In genomic region chr19:25038293-25038692, GRCm38 (mm10) we compare ENCODE assay signal across 26 mouse cellular contexts. TPM values are rescaled to one million over a fixed set of nuclear protein-coding genes. Genes with fewer than 3 reads are reported as not detected.
DNase-seq lines count a peak whose midpoint lies in the region; ATAC-seq and TF ChIP-seq lines count a peak whose summit lies in the region.
"Had no signal": no experiment of that assay in that cellular context is flagged by ENCODE, and none has a peak within 500 bp of the region (broad histone marks: within the 10 kb centered on the region; RNA-seq: fewer than 3 reads in every experiment).

No protein-coding gene starts in this region.

- ATAC-seq in liver, postnatal 0 days = no peak
- ATAC-seq in liver, embryonic 11.5 days (replicated peaks; ENCODE audit: low FRiP score) = no peak
- no peak for ATAC-seq in megakaryocyte, adult 5-6 weeks (ENCODE audit: poor library complexity, severe bottlenecking)
- ATAC-seq: forebrain, postnatal 0 days; hindbrain, embryonic 16.5 days; midbrain, embryonic 15.5 days had no signal

- no peak for TF ChIP-seq CTCF in liver, postnatal 0 days (IDR thresholded peaks at IDR 0.05; ENCODE audit: low read depth)

- H3K9ac ChIP-seq in liver, postnatal 0 days (replicated peaks) = no peak overlapping the region
- H3K9ac ChIP-seq in liver, embryonic 11.5 days (ENCODE audit: low read depth, low read length) = no peak overlapping the region
- H3K9ac ChIP-seq: embryonic facial prominence, embryonic 15.5 days; forebrain, embryonic 12.5 days; forebrain, postnatal 0 days; liver, embryonic 15.5 days; midbrain, embryonic 15.5 days had no signal

- no peak overlapping the region for H3K4me3 ChIP-seq in liver, postnatal 0 days (ENCODE audit: low read depth, low read length)
- H3K4me3 ChIP-seq in liver, embryonic 11.5 days (ENCODE audit: low read depth, low read length) = no peak overlapping the region
- peak overlapping the region; percentile 21 for H3K4me3 ChIP-seq in megakaryocyte, embryonic 14.5 days (replicated peaks)
- H3K4me3 ChIP-seq: embryonic facial prominence, embryonic 10.5 days; embryonic facial prominence, embryonic 15.5 days; forebrain, embryonic 12.5 days; liver, embryonic 15.5 days; midbrain, embryonic 10.5 days; midbrain, embryonic 15.5 days had no signal

- H3K27me3 ChIP-seq in liver, postnatal 0 days (ENCODE audit: insufficient read depth, low read length) = no peaks in the 10 kb centered on the region
- no peaks in the 10 kb centered on the region for H3K27me3 ChIP-seq in liver, embryonic 11.5 days (replicated peaks; ENCODE audit: control insufficient read depth, insufficient read depth, low read length)
- H3K27me3 ChIP-seq in megakaryocyte, embryonic 14.5 days (replicated peaks) = no peaks in the 10 kb centered on the region
- H3K27me3 ChIP-seq: embryonic facial prominence, embryonic 15.5 days; forebrain, embryonic 12.5 days; liver, embryonic 15.5 days; midbrain, embryonic 15.5 days had no signal

- H3K27ac ChIP-seq in liver, postnatal 0 days (ENCODE audit: low read depth) = peak overlapping the region; percentile 39; the same call in 1 of the 2 replicates
- H3K27ac ChIP-seq in liver, embryonic 11.5 days (ENCODE audit: low read depth, low read length) = no peak overlapping the region
- H3K27ac ChIP-seq: embryonic facial prominence, embryonic 10.5 days; embryonic facial prominence, embryonic 15.5 days; forebrain, embryonic 12.5 days; liver, embryonic 15.5 days; macrophage; midbrain, embryonic 10.5 days; midbrain, embryonic 15.5 days had no signal

- H3K36me3 ChIP-seq in liver, postnatal 0 days (replicated peaks; ENCODE audit: insufficient read depth, low read length) = no peaks in the 10 kb centered on the region
- no peaks in the 10 kb centered on the region for H3K36me3 ChIP-seq in liver, embryonic 11.5 days (ENCODE audit: control insufficient read depth, insufficient read depth, low read length)
- H3K36me3 ChIP-seq in megakaryocyte, embryonic 14.5 days (replicated peaks; ENCODE audit: low read length) = peaks cover 63% of the 10 kb centered on the region
- H3K36me3 ChIP-seq: embryonic facial prominence, embryonic 10.5 days; embryonic facial prominence, embryonic 15.5 days; forebrain, embryonic 12.5 days; G1E; liver, embryonic 15.5 days; midbrain, embryonic 10.5 days; midbrain, embryonic 15.5 days had no signal

- H3K9me3 ChIP-seq in liver, postnatal 0 days (ENCODE audit: low read length) = no peaks in the 10 kb centered on the region
- no peaks in the 10 kb centered on the region for H3K9me3 ChIP-seq in liver, embryonic 11.5 days (ENCODE audit: control insufficient read depth, low read length)
- no peaks in the 10 kb centered on the region for H3K9me3 ChIP-seq in megakaryocyte, embryonic 14.5 days
- H3K9me3 ChIP-seq: embryonic facial prominence, embryonic 10.5 days; embryonic facial prominence, embryonic 15.5 days; forebrain, embryonic 12.5 days; liver, embryonic 15.5 days; midbrain, embryonic 10.5 days; midbrain, embryonic 15.5 days had no signal

- TF ChIP-seq EP300 in liver, postnatal 0 days (IDR thresholded peaks at IDR 0.05; ENCODE audit: low read depth) = no peak

- DNase-seq in kidney, adult 11 months = peak; percentile 26
- no peak for DNase-seq in kidney, postnatal 10 days
- DNase-seq in liver, postnatal 0 days = no peak
- DNase-seq in liver, embryonic 11.5 days (ENCODE audit: low spot score) = no peak
- DNase-seq in retina, embryonic 14.5 days (ENCODE audit: low spot score) = no peak
- DNase-seq: adrenal gland, adult 8-10 months; cerebellum, adult 2 months; cerebellum, postnatal 25 days; forebrain, postnatal 0 days; heart, postnatal 14 days; layer of hippocampus, postnatal 36 days; liver; right cerebral cortex, adult 18-20 months; spleen, adult 18-20 months; thymus, postnatal 4 days had no signal

- no peak overlapping the region for H3K4me2 ChIP-seq in liver, postnatal 0 days (ENCODE audit: low read depth, low read length)
- no peak overlapping the region for H3K4me2 ChIP-seq in liver, embryonic 11.5 days
- H3K4me2 ChIP-seq: embryonic facial prominence, embryonic 15.5 days; forebrain, embryonic 12.5 days; liver, embryonic 15.5 days; midbrain, embryonic 15.5 days had no signal

- 51% methylated on average over 6 of the region's 6 CpGs for WGBS in liver, postnatal 0 days (ENCODE audit: insufficient replicate concordance)
- WGBS in liver, embryonic 11.5 days = 59% methylated on average over 6 of the region's 6 CpGs

- no peaks in the 10 kb centered on the region; the same call in none of the 2 replicates for H3K4me1 ChIP-seq in liver, postnatal 0 days (ENCODE audit: insufficient read depth)
- H3K4me1 ChIP-seq in liver, embryonic 11.5 days (replicated peaks; ENCODE audit: control insufficient read depth, insufficient read depth, low read length) = 0 out of 2 replicates have a peak, but pooled peaks cover 2% of the 10 kb centered on the region
- H3K4me1 ChIP-seq in megakaryocyte, embryonic 14.5 days = peaks cover 82% of the 10 kb centered on the region
- H3K4me1 ChIP-seq: forebrain, embryonic 12.5 days; midbrain, embryonic 15.5 days had no signal

RNA-seq across cellular contexts. Expression of gene Dock8, which starts 39.0 kb away (rescaled TPM):
- polyA plus RNA-seq in liver, postnatal 0 days (2015; fragmentation: Nextera tagmentation; extraction: Ambion mirVana) = 10.3 and 12.5 TPM in 2 replicates
- polyA plus RNA-seq in liver, embryonic 11.5 days (2014; fragmentation: Nextera tagmentation; extraction: Ambion mirVana) = 17.2 and 17.6 TPM in 2 replicates
- polyA plus RNA-seq in megakaryocyte, embryonic 14.5 days (2012; ENCODE audit: insufficient read depth, low replicate concordance) = 7.9 and 18.0 TPM in 2 replicates
- 168 and 172 TPM in 2 replicates for total RNA-seq in megakaryocyte, adult 5-6 weeks (2015)
- total RNA-seq in megakaryocyte, adult 5-6 weeks (2017) = 89.8 and 102 TPM in 2 replicates
